Mouse (Mus musculus): ENCODE data around the gene Ube2k. TPM values are rescaled to one million over a fixed set of nuclear protein-coding genes. Genes with fewer than 3 reads are reported as not detected.

The Ube2k gene
- total RNA-seq, 2 experiments from 2014 or later, result 31.5 to 125 TPM

DNA sequence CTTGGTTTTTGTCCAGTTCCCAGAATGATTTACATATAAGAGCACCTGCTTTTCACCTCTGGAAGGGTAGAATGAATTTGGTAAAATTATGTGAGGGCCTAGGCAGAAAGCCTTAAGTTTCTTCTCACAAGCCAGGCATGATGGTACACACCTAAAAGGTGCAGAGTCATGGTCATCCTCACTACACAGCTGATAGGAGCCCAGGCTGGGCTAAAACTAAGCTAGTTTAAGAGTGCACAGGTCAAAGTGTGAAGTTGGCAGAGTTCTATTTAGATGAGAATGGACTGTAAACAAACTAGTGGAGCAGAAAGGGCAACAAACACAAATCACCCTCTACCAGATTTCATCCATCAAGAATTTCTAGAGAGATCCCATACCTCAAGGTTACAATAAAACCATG lies 87.3 kb downstream of the Ube2k start:
- no peak for ATAC-seq (ENCODE audit: poor library complexity, severe bottlenecking)

DNA sequence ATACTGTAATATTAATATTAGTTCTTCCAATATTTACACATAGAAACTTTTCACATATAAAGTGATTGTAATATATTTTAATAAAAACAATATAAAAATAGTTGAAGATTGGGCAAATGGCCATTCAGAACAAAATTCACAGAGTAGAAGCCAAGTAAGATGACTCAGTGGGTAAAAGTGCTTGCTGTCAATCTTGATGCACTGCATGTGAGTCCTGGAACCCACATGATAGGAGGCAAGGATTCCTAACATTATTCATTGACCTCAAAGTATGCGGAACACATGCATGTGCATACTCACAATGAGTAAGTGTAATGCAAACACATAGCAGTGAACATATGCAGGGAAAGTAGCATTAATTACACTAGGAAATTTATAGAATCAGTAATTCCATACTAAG lies 101.9 kb downstream of the Ube2k start:
- no peak for ATAC-seq (ENCODE audit: poor library complexity, severe bottlenecking)

Other genes starting within 250 kb of the Ube2k start
- gene Rfc1, start 201.6 kb upstream of the Ube2k start, total RNA-seq (2015), result 38.5 and 39.7 TPM in 2 replicates
- gene Rfc1, start 201.6 kb upstream of the Ube2k start, total RNA-seq (2017), result 77.6 and 92.3 TPM in 2 replicates
- gene Klb, start 188.9 kb upstream of the Ube2k start, total RNA-seq (2015), result not detected in 2 replicates
- not detected in 2 replicates for gene Klb, start 188.9 kb upstream of the Ube2k start, total RNA-seq (2017)
- gene Rpl9, start 145.8 kb upstream of the Ube2k start, total RNA-seq (2015), result 1,765 and 1,894 TPM in 2 replicates
- gene Rpl9, start 145.8 kb upstream of the Ube2k start, total RNA-seq (2017), result 1,107 and 1,286 TPM in 2 replicates
- 26.8 and 32.6 TPM in 2 replicates for gene Lias, start 145.7 kb upstream of the Ube2k start, total RNA-seq (2015)
- gene Lias, start 145.7 kb upstream of the Ube2k start, total RNA-seq (2017), result 26.8 and 29.4 TPM in 2 replicates
- gene Ugdh, start 101.3 kb upstream of the Ube2k start, total RNA-seq (2015), result 87.9 and 92.7 TPM in 2 replicates
- 121 TPM in 2 replicates for gene Ugdh, start 101.3 kb upstream of the Ube2k start, total RNA-seq (2017)
- not detected in 2 replicates for gene Gm43552, start 44.4 kb upstream of the Ube2k start, total RNA-seq (2015)
- not detected in 2 replicates for gene Gm43552, start 44.4 kb upstream of the Ube2k start, total RNA-seq (2017)
- 154 TPM in 2 replicates for gene Smim14, start within 50 bp of the Ube2k start, total RNA-seq (2015)
- gene Smim14, start within 50 bp of the Ube2k start, total RNA-seq (2017), result 87.1 and 94.7 TPM in 2 replicates
- 159 and 200 TPM in 2 replicates for gene Pds5a, start 161.0 kb downstream of the Ube2k start, total RNA-seq (2015)
- gene Pds5a, start 161.0 kb downstream of the Ube2k start, total RNA-seq (2017), result 162 and 176 TPM in 2 replicates
- gene N4bp2, start 226.3 kb downstream of the Ube2k start, total RNA-seq (2015), result 30.8 and 31.5 TPM in 2 replicates
- 25.7 and 28.8 TPM in 2 replicates for gene N4bp2, start 226.3 kb downstream of the Ube2k start, total RNA-seq (2017)

Measured in megakaryocyte, adult 5-6 weeks (primary cell).